Mouse (Mus musculus) retina, postnatal 1 day (tissue): Measurements from ENCODE around the gene Gm20696.
A peak's percentile ranks its signal among the peaks of the same experiment; 100 is the strongest.

ENCODE experiments used
- DNase-seq: peaks from one replicate; pipeline ENCODE4 v3.0.0-alpha.2; 2012

The Gm20696 gene

DNA sequence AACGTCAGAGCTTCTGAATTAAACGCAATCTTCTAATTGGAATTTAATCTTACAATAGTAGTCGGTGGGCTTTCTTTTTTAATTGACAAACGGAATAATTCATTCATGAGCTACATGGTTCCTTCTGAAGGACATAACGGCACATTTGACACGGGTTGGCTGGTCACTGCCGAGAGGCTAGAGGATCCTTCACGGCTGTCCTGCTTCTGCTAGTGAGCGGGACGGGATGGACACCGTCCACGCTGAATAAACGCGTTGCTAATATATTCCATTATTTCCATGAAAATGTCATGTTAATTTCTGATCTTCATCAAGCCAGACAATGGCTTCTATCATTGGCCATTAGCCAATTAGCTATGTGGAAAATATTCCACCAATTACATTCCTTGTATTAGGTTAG, 236.0 kb downstream of the Gm20696 start:
- peak; percentile 52 for DNase-seq

GRCm38 (mm10) chr6:99429378-99430131, 237.0 kb downstream of the Gm20696 start:
- DNase-seq: no peak

- no peak for DNase-seq
Observed at GRCm38 (mm10) chr6:99428961-99429360, 237.6 kb downstream of the Gm20696 start.

GRCm38 (mm10) chr6:99427301-99427700, 239.3 kb downstream of the Gm20696 start:
- no peak for DNase-seq

- no peak for DNase-seq
Observed at GRCm38 (mm10) chr6:99425044-99425443, 241.6 kb downstream of the Gm20696 start.

GRCm38 (mm10) chr6:99420666-99421065, 245.9 kb downstream of the Gm20696 start:
- DNase-seq: no peak

DNA sequence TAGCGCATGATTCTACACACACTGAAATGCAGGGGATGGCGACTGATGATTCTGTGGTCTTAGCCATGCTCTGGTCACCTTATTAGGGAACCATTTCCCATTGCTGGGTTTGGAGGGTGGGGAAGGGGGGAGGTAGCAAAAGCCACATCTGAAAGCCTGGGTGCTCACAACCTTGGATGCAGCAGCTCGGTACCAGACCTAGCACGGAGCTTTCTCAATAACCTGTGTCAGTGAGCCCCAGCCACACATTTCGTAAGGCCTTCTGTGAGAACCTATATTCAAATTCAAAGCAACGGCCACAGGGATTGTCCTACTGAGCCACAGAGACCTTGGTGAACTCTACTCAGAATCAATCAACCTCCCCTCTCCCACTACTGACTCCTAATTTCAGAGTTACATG, 254.0 kb downstream of the Gm20696 start:
- DNase-seq: no peak

- no peak for DNase-seq
Observed at GRCm38 (mm10) chr6:99409602-99410001, 257.0 kb downstream of the Gm20696 start.

GRCm38 (mm10) chr6:99408880-99409279, 257.7 kb downstream of the Gm20696 start:
- no peak for DNase-seq

- no peak for DNase-seq
Observed at GRCm38 (mm10) chr6:99403755-99404390, 262.7 kb downstream of the Gm20696 start.

DNA sequence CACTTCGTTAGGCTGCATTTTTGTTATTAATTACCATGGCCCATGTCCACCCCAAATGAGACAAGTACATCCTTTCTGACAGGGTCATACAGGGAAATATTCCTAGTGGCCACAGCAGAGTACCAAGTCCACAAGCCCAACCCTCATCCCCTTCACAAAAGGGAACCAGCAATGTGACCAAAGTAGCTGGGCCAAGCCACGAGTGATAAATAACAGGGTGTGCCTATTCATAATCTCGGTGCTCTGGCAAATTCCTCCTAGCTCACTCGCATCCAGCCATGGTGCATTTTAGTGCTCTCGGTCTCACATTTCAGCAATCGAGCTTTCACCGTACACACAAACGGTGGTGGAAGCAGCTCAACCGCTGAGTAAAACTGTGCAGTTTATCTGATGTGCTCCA, 263.7 kb downstream of the Gm20696 start:
- no peak for DNase-seq

DNA sequence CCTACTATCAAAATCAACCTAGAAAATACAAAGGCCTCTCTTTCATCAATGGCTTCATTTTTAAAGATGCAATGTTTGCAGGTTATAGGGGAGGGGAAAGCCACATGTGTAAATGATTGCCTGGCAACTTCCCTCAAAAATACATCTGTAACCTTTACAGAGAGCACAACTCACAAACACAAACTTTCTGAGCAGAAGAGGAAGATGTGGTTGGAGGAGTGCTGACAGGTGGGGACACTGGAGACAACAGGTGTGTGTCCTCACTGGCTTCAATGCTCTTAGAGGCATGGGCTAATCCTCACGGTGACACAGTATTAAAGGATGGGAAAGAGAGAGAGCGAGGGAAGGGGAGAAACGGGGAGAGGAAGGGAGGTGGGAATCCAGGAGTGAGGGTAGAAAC, 264.2 kb downstream of the Gm20696 start:
- no peak for DNase-seq

GRCm38 (mm10) chr6:99401801-99402200, 264.8 kb downstream of the Gm20696 start:
- no peak for DNase-seq

DNA sequence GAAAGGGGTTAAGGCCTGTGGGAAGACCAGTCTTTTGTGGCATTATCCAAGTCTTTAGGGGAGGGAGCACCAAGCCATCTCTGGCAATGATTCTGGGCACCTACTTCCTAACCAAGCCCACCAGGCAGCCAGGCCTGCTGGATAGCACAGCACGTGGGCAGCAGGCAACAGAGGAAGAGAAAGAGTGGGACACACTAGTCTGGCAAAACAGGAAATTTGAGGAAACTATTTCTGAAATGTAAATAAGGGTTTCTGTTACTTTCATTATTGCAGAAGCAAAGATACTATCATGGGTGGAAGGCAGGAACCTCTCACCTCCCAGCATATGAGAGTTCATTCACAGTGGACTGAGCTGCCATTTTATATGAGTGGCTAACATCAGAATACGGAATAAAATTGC, 265.4 kb downstream of the Gm20696 start:
- no peak for DNase-seq

- no peak for DNase-seq
Observed at GRCm38 (mm10) chr6:99395745-99396144, 270.9 kb downstream of the Gm20696 start.

DNA sequence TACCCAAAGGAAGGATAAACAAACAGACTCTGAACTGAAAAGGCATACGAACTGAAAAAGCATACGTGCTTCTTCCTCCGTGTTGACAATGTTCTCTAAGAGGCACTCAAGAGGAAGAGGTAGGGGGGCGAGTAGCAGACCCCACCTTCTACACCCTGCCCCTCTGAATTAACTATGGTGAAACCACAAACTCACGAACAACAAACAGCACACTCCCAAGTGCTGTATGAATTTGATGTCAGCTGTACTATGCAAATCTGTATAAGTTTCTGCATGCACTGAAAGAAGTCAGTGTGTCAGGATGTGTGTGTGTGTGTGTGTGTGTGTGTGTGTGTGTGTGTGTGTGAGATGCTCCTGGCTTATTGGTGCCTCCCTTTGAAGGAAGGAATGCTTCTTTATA, 271.8 kb downstream of the Gm20696 start:
- DNase-seq: no peak

GRCm38 (mm10) chr6:99392484-99392883, 274.1 kb downstream of the Gm20696 start:
- DNase-seq: no peak

DNA sequence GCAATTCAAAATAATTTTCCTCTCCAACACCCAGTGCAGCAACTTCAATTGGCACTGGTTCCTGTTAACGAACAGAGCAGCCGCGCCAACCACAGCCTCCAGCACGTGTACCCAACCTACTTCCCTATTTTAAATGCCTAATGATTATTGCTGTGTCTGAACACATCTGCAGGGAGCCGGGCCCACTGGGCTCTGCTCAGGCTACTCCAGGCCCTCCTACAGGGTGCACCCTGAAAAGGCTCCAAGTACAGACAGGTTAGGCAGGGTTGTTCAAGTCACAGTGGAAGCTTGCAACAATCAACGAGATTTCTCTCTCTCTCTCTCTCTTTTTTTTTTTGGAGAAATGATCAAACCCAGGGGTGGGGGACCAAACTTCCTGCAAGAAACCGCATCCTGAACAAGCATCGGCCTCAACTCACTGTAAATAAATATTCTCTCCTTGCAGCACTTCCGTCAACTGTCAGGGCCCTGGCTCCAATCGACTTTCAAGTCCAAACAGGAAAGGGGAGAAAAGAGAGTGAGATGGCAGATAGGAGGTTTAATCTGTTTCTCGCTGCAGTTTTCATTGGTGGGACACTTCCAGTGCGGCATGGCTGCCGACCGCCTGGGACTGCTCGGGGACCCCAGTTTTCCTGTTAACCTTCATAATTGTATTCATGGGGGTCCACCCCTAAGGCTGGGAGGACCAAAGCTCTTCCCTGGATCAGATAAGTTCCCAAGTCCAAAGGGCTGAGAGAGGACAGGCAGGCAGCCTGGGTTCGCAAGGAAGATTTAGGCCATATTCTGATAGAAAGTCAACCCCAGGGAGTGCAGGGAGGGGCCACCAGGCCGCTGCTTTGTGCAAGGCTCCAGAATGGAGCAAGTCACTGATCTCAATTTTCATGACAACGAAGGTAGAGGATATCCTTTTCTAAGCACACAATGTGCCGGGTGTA, 277.6 kb downstream of the Gm20696 start:
- DNase-seq: no peak

DNA sequence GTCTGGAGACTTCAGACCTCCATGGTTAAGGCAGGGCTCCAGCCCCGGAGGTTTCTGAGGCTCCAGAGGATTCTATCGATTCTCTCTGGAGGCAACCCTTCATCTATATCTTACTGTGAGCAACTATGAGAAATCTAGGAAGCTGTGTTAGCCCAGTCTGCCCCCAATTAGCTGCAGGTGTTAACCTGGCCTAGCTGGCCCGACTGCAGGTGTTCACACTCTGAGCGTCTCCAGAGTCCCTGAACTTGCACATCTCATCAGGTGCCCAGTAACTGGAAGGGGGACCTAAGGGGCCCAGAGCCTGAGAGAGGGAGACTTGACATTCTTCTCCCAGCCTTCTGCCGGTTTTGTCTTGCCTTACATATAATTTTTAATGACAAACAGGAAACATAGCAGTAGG, 278.6 kb downstream of the Gm20696 start:
- no peak for DNase-seq

DNA sequence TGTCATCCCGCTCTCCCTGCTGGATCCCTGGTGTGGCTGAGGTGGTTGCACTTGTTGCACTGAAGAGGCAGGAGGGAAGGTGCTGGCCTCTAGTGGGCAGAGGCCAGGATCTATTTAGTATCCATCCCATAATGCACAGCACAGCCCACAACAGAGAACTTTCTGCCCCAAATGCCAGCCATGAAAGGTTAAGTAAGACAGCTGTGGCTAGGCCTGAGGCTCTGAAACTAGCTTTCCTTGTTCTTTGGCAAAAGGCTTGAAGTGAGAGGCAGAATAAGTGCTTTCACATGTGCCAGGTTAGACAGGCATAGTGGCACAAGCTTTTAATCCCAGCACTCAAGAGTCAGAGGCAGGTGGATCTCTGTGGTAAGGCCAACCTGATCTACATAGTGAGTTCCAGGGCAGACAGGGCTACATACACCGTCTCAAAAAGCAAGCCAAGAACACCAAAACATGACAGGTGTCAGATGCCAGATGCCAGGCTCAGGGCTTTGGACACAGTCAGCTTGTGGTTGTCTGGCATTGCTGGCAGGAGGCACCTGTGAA, 281.5 kb downstream of the Gm20696 start:
- DNase-seq: no peak

DNA sequence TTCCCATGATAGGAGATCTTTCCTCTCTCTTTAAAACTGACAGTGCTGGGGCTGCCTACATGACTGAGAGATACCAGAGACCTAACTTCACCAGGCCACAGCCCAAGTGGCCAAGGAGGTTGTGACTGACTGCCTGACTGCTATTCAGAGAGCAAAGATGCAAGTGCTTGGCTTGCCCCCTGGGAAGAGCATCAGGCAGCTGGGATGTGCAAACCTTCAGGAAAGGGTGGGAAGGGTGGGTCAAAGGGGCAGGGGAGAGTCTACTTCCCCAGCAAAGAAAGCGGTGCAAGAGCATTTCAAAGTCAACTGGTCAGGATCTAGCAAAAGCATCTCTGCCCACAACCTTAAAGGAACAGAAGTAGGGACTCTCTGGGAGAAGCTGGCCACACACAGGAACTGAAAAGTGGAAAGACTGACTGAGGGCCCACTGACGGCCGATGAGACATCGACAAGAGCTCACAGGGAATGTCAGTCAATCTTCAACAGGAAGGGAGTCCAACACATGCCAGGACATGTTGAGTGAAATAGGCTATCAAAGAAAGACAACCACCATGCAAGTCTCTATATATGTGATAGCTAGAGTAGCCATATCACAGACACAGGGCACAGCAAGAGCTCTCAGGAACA, 282.6 kb downstream of the Gm20696 start:
- DNase-seq: no peak

DNA sequence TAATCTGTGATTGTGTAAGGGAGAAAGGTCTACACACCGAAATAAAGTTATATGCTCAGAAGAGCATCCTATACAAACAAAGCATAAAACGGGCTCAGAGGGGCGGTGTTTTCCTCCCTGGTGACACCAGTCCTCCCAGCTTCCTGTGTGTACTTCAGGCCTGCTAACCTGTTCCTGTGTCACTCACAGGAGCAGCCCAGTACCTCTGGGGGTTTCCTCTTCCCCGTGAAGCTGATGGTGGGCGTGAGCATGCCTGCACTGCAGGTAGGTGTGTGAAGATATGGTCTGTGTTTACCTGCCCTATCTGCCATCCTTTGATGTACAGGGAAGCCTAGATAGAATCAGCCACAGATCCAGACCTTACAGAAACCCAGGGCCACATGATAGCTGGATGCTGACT, 286.5 kb downstream of the Gm20696 start:
- no peak for DNase-seq
